Mouse (Mus musculus): Measurements from ENCODE around the gene Ermard.
A peak's percentile ranks its signal among the peaks of the same experiment; 100 is the strongest.

Gene Ermard

DNA sequence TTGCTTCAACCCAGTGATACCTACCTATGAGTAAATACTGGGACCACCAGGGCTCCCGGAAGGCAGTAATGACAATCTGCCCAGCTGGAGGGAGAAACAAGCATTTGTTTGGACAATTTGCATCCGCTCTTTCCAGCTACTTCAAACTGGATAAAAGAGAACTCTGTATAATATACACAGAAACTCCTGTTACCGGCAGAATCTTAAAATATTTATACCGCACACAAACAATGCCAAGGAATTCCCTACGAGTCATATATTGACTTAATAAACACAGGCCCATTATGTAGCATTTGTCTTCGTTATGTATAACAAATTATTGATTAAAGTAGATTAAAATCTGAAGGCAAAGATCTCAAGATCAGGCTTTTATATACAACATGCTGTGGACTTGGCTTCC is 79.6 kb downstream of the Ermard start:
- DNase-seq (ENCODE audit: low spot score), result no peak

GRCm38 (mm10) chr17:15129630-15130287 is 88.8 kb downstream of the Ermard start:
- DNase-seq (ENCODE audit: low spot score), result no peak

DNA sequence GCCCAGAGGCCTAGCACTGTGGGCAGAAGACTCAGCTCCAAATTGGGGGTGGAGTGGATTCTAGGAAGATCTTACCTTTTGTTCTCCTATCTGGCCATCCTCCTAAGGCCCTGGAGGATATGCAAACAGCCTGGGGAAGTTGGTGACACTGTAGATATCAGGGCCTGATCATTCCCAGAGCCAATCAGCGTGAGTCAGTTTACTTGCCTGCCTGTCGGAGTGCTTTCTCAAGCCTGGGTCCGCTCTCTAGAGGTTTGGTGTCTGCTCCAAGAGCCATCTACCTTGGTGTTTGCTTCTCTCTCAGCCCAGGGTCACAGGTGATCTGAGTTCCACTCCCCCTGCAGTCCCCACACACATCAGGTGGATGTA is 89.3 kb downstream of the Ermard start:
- DNase-seq (ENCODE audit: low spot score), result no peak

- no peak for DNase-seq (ENCODE audit: low spot score)
These were observed 94.1 kb downstream of the Ermard start for GRCm38 (mm10) chr17:15134905-15135669.

- peak; percentile 44 for DNase-seq (ENCODE audit: low spot score)
These were observed 96.4 kb downstream of the Ermard start for GRCm38 (mm10) chr17:15137443-15137842.
